In the genomic region with DNA sequence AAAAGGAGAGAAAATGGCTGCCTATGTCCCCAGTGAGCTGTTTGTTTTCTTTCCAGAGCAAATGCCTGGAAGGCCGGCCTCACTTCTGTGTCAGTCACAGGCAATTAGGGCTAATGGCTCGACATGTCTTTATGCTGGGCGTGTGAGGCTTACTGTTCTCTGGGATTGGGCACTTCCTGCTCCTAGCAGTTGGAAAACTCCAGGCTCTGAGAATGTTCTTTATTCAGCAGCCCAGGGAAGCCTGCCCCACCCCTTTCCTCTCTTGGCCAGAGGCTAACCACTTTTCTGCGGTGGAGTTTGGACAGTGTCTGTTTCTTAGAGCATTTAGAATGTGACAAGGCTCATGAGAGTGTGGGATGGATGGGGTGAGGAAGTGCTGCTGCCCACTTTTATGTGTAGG, we compare ENCODE assay signal across 8 mouse cellular contexts.
DNase-seq lines count a peak whose midpoint lies in the region; ATAC-seq and TF ChIP-seq lines count a peak whose summit lies in the region.

No protein-coding gene starts in this region.

- H3K4me1 ChIP-seq in hindbrain, embryonic 14.5 days (replicated peaks; ENCODE audit: control insufficient read depth, insufficient read depth, low read length): peaks cover 12% of the 10 kb centered on the region
- no peaks in the 10 kb centered on the region; the same call in 1 of the 2 replicates for H3K4me1 ChIP-seq in lung, postnatal 0 days (ENCODE audit: insufficient read depth, low read depth, low read length)
- no peaks in the 10 kb centered on the region for H3K4me1 ChIP-seq in thymus, adult 2 months (replicated peaks; ENCODE audit: control insufficient read depth, insufficient read depth, low read length)

- no peak overlapping the region for H3K4me2 ChIP-seq in hindbrain, embryonic 14.5 days (replicated peaks)
- no peak overlapping the region for H3K4me2 ChIP-seq in lung, postnatal 0 days (replicated peaks; ENCODE audit: low read depth, low read length)

- no peak overlapping the region for H3K9ac ChIP-seq in hindbrain, embryonic 14.5 days
- H3K9ac ChIP-seq in lung, postnatal 0 days (replicated peaks; ENCODE audit: low read depth): no peak overlapping the region

- no peak for TF ChIP-seq EP300 in lung, postnatal 0 days (IDR thresholded peaks at IDR 0.05)

- no peak overlapping the region for H3K4me3 ChIP-seq in hindbrain, embryonic 14.5 days (replicated peaks; ENCODE audit: low read length)
- H3K4me3 ChIP-seq in lung, postnatal 0 days (ENCODE audit: low read depth, low read length): no peak overlapping the region
- H3K4me3 ChIP-seq in thymus, adult 2 months (ENCODE audit: control insufficient read depth, insufficient read depth, low read length): no peak overlapping the region

- no peaks in the 10 kb centered on the region for H3K27me3 ChIP-seq in hindbrain, embryonic 14.5 days (ENCODE audit: control insufficient read depth, insufficient read depth, low read length)
- H3K27me3 ChIP-seq in lung, postnatal 0 days (replicated peaks; ENCODE audit: insufficient read depth, low read length): no peaks in the 10 kb centered on the region
- H3K27me3 ChIP-seq in thymus, adult 2 months (ENCODE audit: control insufficient read depth, insufficient read depth, low read length): no peaks in the 10 kb centered on the region

- TF ChIP-seq POLR2A in thymus, adult 2 months (IDR thresholded peaks at IDR 0.05; ENCODE audit: control insufficient read depth, extremely low read depth, insufficient read depth, low read length, poor library complexity): no peak

- H3K36me3 ChIP-seq in hindbrain, embryonic 14.5 days (replicated peaks; ENCODE audit: control insufficient read depth, insufficient read depth): 0 out of 2 replicates have a peak, but pooled peaks cover 11% of the 10 kb centered on the region
- no peaks in the 10 kb centered on the region for H3K36me3 ChIP-seq in lung, postnatal 0 days (ENCODE audit: insufficient read depth, low read length)
- H3K36me3 ChIP-seq in thymus, adult 2 months (ENCODE audit: control insufficient read depth, insufficient read depth, low read length): peaks cover 11% of the 10 kb centered on the region

- WGBS in hindbrain, embryonic 14.5 days: 30% methylated on average over 4 of the region's 4 CpGs
- WGBS in lung, postnatal 0 days: 6% methylated on average over 4 of the region's 4 CpGs
- 52% methylated on average over 4 of the region's 4 CpGs for WGBS in thymus, adult 2 months

- peak; percentile 41 to 49 for DNase-seq in right cerebral cortex, postnatal 10 days (ENCODE audit: low spot score in 2 of 2)
- DNase-seq in right cerebral cortex, adult 2 months (ENCODE audit: low spot score in 2 of 2): no peak
- peak; percentile 64 for DNase-seq in forelimb bud, embryonic 11.5 days (ENCODE audit: low read depth, low spot score)
- peak; percentile 52 for DNase-seq in hindbrain, embryonic 14.5 days (ENCODE audit: low spot score)
- DNase-seq in lung, postnatal 0 days (ENCODE audit: low spot score): peak; percentile 83
- DNase-seq in cerebellum, adult 9-11 months: no peak
- no peak for DNase-seq in layer of hippocampus, adult 11-12 months (ENCODE audit: low spot score)
- no peak for DNase-seq in thymus, adult 2 months

- no peak for TF ChIP-seq CTCF in lung, postnatal 0 days (IDR thresholded peaks at IDR 0.05)
- no peak for TF ChIP-seq CTCF in thymus, adult 2 months (IDR thresholded peaks at IDR 0.05; ENCODE audit: borderline replicate concordance, control insufficient read depth, extremely low read depth, insufficient read depth, low read length, poor library complexity)

- peak overlapping the region; percentile 61 for H3K27ac ChIP-seq in hindbrain, embryonic 14.5 days
- peak overlapping the region; percentile 1; the same call in 1 of the 2 replicates for H3K27ac ChIP-seq in lung, postnatal 0 days (ENCODE audit: low read length)
- H3K27ac ChIP-seq in thymus, adult 2 months (ENCODE audit: control insufficient read depth, insufficient read depth, low read length): no peak overlapping the region

- ATAC-seq in hindbrain, embryonic 14.5 days (ENCODE audit: low FRiP score): peak; percentile 59; the same call in 1 of the 2 replicates
- ATAC-seq in lung, postnatal 0 days: peak; percentile 87

- H3K9me3 ChIP-seq in hindbrain, embryonic 14.5 days (ENCODE audit: control insufficient read depth, low read length): no peaks in the 10 kb centered on the region
- H3K9me3 ChIP-seq in lung, postnatal 0 days (ENCODE audit: low read length): no peaks in the 10 kb centered on the region

Comparison
In these comparisons a context has a peak if more than half of its experiments do, and no peak if none do; other contexts are left out.
1. DNase-seq: peak in right cerebral cortex, postnatal 10 days (2 of 2), forelimb bud, embryonic 11.5 days (single experiment), hindbrain, embryonic 14.5 days (single experiment) and lung, postnatal 0 days (single experiment); none in right cerebral cortex, adult 2 months (0 of 2), cerebellum, adult 9-11 months (single experiment), layer of hippocampus, adult 11-12 months (single experiment) and thymus, adult 2 months (single experiment).